Mouse (Mus musculus) midbrain, embryonic 11.5 days (tissue): ENCODE data around the gene Ctso. TPM values are rescaled to one million over a fixed set of nuclear protein-coding genes. Genes with fewer than 3 reads are reported as not detected.

Source experiments
- ATAC-seq: fragments of 200-750 bp; cut with Nextera tagmentation; 2 replicates; pipeline ENCODE4 v1.8.0; 2017; ENCODE audit warnings: moderate TSS enrichment, moderate library complexity; ENCODE audit not compliant: low FRiP score
- DNase-seq: peaks from one replicate; pipeline ENCODE4 v3.0.0; 2015; ENCODE audit warnings: low spot score; ENCODE audit errors: missing footprints
- H3K27ac ChIP-seq: fragments of 300-500 bp; sonication (generic); 2 replicates; pipeline ENCODE4 v1.5.1; 2014; ENCODE audit warnings: low read depth, low read length
- H3K27me3 ChIP-seq: fragments of 300-500 bp; sonication (generic); 2 replicates; pipeline ENCODE4 v1.6.1; 2014; ENCODE audit warnings: mild to moderate bottlenecking, low read length, moderate library complexity, mixed read lengths; ENCODE audit not compliant: control insufficient read depth, insufficient read depth
- H3K36me3 ChIP-seq: fragments of 300-500 bp; sonication (generic); 2 replicates; pipeline ENCODE4 v1.6.1; 2014; ENCODE audit warnings: mild to moderate bottlenecking, low read length, moderate library complexity, mixed read lengths; ENCODE audit not compliant: control insufficient read depth, insufficient read depth
- H3K4me1 ChIP-seq: fragments of 300-500 bp; sonication (generic); 2 replicates; pipeline ENCODE4 v1.6.1; 2014; ENCODE audit warnings: low read length; ENCODE audit not compliant: control insufficient read depth, insufficient read depth
- H3K4me2 ChIP-seq: fragments of 300-500 bp; sonication (generic); 2 replicates; pipeline ENCODE4 v1.6.1; 2014; ENCODE audit warnings: mild to moderate bottlenecking, moderate library complexity
- H3K4me3 ChIP-seq: fragments of 300-500 bp; sonication (generic); 2 replicates; pipeline ENCODE4 v1.5.1; 2014; ENCODE audit warnings: low read depth, low read length
- H3K9ac ChIP-seq: fragments of 300-500 bp; sonication (generic); 2 replicates; pipeline ENCODE4 v1.6.1; 2014; ENCODE audit warnings: low read length
- H3K9me3 ChIP-seq: fragments of 300-500 bp; sonication (generic); 2 replicates; pipeline ENCODE4 v1.6.1; 2016; ENCODE audit warnings: low read length; ENCODE audit not compliant: control insufficient read depth
- WGBS: fragments of 180-500 bp; shearing (Covaris S2); extraction: QIAGEN DNeasy Blood & Tissue Kit; methylation state at CpG from one replicate; pipeline ENCODE4 v1.1.7; 2014; 5-methylcytosine and 5-hydroxymethylcytosine counted together
- polyA plus RNA-seq: library from polyadenylated mRNA; unstranded; fragments of >200 nt; fragmentation: Nextera tagmentation; extraction: Ambion mirVana; gene quantifications from 2 replicates; pipeline ENCODE4 v1.2.1, GENCODE M21; 2014

Ctso gene
- polyA plus RNA-seq, 1 experiment from 2014 or later: 6.0 TPM

DNA sequence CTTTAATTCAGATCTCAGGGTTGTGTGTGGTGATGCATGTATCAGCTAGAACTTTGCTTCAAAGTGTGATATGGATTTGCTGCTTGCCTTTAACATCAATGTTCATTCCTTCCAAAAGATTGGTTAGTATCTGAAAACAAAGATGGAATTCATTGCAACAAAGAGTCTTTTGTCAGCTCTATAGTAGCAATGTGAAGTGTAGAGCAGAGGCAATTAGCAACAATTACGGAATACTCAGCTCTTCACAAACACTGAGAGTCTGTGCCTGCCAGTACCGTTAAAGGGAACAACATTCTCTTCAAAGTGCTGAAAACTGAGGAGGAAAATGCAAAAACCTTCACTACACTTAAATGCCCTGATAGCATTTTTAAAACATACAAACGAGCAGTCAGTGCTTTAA is 12.7 kb upstream of the Ctso start:
- Histone ChIP-seq H3K4me1 (0 out of 2 replicates have a peak, but pooled peaks cover 2% of the 10 kb centered on the region), H3K27ac (no peak overlapping the region), H3K27me3 (no peaks in the 10 kb centered on the region), H3K4me3 (no peak overlapping the region), H3K9ac (no peak overlapping the region), H3K9me3 (no peaks in the 10 kb centered on the region), H3K4me2 (no peak overlapping the region), H3K36me3 (no peaks in the 10 kb centered on the region)
- ATAC-seq: no peak
- no peak for DNase-seq
- WGBS: 82% methylated on average over 3 of the region's 3 CpGs

DNA sequence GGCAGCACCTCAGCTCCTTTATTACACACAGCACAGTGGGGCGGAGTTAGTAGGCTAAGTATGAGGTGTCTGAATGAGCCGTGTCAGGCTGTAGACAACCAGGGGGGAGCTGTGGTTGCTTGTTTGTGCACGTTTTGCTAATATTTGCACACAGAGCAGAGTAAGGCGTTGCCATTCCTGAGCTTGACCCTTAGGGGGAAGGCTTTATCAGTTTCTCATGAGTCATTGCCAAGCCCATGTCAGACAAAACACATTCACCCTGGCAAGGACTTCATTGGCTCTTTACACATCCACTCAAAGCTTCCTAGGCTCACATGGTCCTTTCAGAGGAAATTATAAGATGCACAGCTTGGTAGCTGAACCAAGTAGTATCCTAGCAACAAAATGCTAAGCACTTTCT is 9.5 kb upstream of the Ctso start:
- WGBS: 70% methylated on average over 4 of the region's 4 CpGs
- peak; percentile 31; the same call in 1 of the 2 replicates for ATAC-seq
- DNase-seq: no peak

DNA sequence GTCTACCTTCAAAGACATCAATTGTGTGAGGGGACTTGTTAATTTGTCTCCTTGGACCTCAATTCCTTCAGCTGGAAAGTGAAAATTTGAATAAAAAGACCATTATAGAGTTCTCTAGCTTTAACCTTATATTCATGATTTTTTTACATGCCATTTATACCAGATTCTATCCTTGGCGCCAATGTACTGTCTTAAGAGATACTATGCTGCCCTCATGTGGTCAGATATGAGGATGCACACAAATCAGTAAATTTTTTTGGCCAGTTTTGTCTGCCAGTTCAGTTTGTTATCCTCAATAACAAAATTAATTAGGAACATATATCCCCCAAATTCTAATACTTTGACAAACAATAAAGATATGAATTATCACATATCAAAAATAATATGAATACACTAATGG is 7.5 kb upstream of the Ctso start:
- DNase-seq: peak; percentile 94
- Histone ChIP-seq H3K4me1 (no peaks in the 10 kb centered on the region), H3K27ac (no peak overlapping the region), H3K4me3 (no peak overlapping the region), H3K27me3 (no peaks in the 10 kb centered on the region), H3K4me2 (no peak overlapping the region), H3K36me3 (no peaks in the 10 kb centered on the region), H3K9ac (no peak overlapping the region), H3K9me3 (no peaks in the 10 kb centered on the region)
- 5% methylated on average over 1 of the region's 1 CpGs for WGBS
- ATAC-seq: 0 out of 2 replicates have a peak, but pooled peaks have one; percentile 33

More for the DNA sequence above, 9.5 kb upstream of the Ctso start:
- H3K4me2 ChIP-seq: no peak overlapping the region
- H3K4me1 ChIP-seq: no peaks in the 10 kb centered on the region
- no peak overlapping the region for H3K27ac ChIP-seq
- no peak overlapping the region for H3K4me3 ChIP-seq
- H3K9ac ChIP-seq: no peak overlapping the region
- H3K27me3 ChIP-seq: no peaks in the 10 kb centered on the region
- no peaks in the 10 kb centered on the region for H3K36me3 ChIP-seq
- H3K9me3 ChIP-seq: no peaks in the 10 kb centered on the region

DNA sequence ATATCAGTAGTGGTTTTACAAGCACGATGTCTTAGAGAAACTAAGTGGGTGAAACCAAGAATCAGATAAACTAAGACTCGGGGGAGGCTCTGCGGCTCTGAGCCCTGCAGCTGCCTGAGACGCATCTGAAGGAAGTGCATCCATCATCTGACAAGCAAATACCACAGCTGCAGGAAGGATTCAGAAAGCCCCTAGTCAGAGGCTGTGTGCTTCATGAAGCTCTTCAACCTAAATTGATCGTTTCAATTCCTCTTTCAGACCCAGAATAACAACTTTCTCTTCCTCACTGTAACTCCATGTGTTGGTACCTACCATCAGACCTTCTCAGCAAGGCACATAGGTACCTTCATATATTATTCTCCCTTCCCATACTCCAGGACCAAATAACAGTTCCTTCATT is 6.5 kb upstream of the Ctso start:
- no peaks in the 10 kb centered on the region for H3K9me3 ChIP-seq
- no peaks in the 10 kb centered on the region for H3K27me3 ChIP-seq
- H3K4me3 ChIP-seq: no peak overlapping the region
- ATAC-seq (no peak), DNase-seq (no peak)
- H3K4me1 ChIP-seq: no peaks in the 10 kb centered on the region; the same call in 1 of the 2 replicates
- no peak overlapping the region for H3K27ac ChIP-seq
- no peak overlapping the region for H3K4me2 ChIP-seq
- 70% methylated on average over 5 of the region's 5 CpGs for WGBS
- H3K9ac ChIP-seq: no peak overlapping the region
- H3K36me3 ChIP-seq: no peaks in the 10 kb centered on the region

DNA sequence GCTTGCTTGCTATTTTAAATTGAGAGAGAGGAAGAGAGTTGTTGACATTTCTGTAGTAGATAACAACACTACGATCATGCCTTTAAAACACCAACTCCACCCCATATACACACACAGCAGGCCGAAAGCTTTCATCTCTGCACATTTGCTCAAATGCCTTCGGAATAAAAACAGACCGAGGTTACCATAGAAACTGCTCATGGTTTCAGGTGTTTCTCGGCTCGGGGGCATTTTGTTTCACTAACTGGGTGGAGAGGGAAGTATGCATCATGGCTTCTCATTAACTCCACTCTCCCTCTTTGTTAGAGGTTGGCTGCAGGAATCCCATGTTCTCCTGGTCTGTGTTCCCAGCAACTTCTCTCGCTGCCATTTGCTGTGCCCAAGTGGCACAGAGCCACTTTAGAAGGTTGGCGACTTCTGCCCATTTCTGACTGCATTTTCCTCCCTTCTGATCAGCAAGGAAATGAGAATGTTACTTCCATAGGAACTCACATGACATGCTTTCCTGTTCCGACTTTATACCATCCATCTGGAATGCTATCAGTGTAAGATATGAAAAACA is 5.6 kb upstream of the Ctso start:
- no peaks in the 10 kb centered on the region for H3K36me3 ChIP-seq
- H3K9ac ChIP-seq: no peak overlapping the region
- DNase-seq (no peak), ATAC-seq (no peak)
- H3K4me3 ChIP-seq: no peak overlapping the region
- H3K27me3 ChIP-seq: no peaks in the 10 kb centered on the region
- no peak overlapping the region for H3K4me2 ChIP-seq
- no peaks in the 10 kb centered on the region; the same call in 1 of the 2 replicates for H3K4me1 ChIP-seq
- no peaks in the 10 kb centered on the region for H3K9me3 ChIP-seq
- WGBS: 74% methylated on average over 9 of the region's 9 CpGs
- no peak overlapping the region for H3K27ac ChIP-seq

DNA sequence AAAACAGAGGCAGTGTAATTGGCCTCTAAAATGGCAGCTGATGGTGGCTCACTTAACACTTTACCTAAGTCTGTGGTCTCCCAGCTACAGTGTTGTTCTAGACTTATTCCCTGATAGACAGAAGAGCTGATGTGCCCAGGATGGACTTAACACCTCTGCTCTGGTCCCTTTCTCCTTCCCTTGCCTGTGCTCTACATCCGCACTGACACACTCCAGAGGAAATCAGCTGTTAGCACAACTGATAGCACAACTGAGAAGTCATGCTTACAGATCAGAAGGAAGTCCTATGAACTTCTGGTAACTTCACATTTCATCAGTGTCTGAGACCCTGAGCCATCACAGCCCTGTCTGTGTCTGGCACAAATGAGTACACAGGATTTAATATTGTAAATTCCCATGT is 3.3 kb upstream of the Ctso start:
- no peaks in the 10 kb centered on the region for H3K9me3 ChIP-seq
- H3K4me2 ChIP-seq: no peak overlapping the region
- no peaks in the 10 kb centered on the region for H3K27me3 ChIP-seq
- H3K4me3 ChIP-seq: no peak overlapping the region
- peaks cover 2% of the 10 kb centered on the region; the same call in 1 of the 2 replicates for H3K4me1 ChIP-seq
- no peaks in the 10 kb centered on the region for H3K36me3 ChIP-seq
- WGBS: 88% methylated on average over 1 of the region's 1 CpGs
- no peak for DNase-seq
- no peak for ATAC-seq
- H3K9ac ChIP-seq: no peak overlapping the region
- H3K27ac ChIP-seq: no peak overlapping the region

DNA sequence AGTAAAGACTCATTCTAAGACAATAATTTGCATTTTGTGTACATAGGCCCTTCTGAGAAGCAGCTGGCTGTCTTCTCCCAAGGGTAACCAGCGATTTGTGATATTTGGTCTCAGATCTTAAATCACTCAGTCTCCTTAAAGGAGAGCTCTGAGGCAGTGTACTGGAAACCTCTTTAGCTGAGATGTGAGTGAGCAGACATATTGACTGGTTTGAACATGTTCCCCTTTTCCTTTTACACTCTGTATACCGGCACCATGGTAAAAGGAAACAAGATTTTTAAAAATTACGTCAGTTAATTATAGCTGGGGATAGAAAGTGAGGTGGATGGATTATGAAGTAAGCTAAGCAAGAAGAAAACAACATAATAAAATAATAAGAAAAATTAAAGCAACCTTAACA is 706 bp upstream of the Ctso start:
- H3K27ac ChIP-seq: no peak overlapping the region
- WGBS: 80% methylated on average over 3 of the region's 3 CpGs
- ATAC-seq (no peak; the same call in 1 of the 2 replicates), DNase-seq (no peak)
- H3K4me1 ChIP-seq: peaks cover 2% of the 10 kb centered on the region; the same call in 1 of the 2 replicates
- H3K4me2 ChIP-seq: no peak overlapping the region
- H3K9me3 ChIP-seq: no peaks in the 10 kb centered on the region
- no peak overlapping the region for H3K4me3 ChIP-seq
- H3K27me3 ChIP-seq: no peaks in the 10 kb centered on the region
- no peaks in the 10 kb centered on the region for H3K36me3 ChIP-seq
- H3K9ac ChIP-seq: no peak overlapping the region

DNA sequence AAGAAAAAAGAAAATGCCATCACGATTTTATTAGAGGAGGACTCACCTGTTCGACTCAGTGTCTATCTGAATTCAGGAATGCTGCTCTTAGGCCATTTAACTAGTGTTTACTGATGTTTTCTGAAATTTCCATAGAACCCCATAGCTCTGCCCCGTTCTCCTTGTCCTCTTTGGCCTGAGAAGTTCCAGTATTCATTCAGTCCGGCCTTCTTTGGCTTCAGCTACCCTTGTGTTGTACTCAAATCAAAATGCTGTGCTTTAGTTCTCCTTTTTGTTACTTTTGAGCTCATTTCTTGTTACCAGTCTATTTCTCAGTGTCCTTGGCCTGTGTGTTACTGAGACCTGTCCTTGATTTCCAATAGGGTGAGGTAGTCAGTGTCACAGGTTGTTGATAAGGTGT is 947 bp downstream of the Ctso start:
- no peaks in the 10 kb centered on the region for H3K36me3 ChIP-seq
- H3K4me3 ChIP-seq: no peak overlapping the region
- H3K27ac ChIP-seq: no peak overlapping the region
- DNase-seq (no peak), ATAC-seq (no peak)
- H3K4me1 ChIP-seq: peaks cover 2% of the 10 kb centered on the region; the same call in 1 of the 2 replicates
- H3K9me3 ChIP-seq: no peaks in the 10 kb centered on the region
- no peaks in the 10 kb centered on the region for H3K27me3 ChIP-seq
- 87% methylated on average over 4 of the region's 4 CpGs for WGBS
- H3K9ac ChIP-seq: no peak overlapping the region
- no peak overlapping the region for H3K4me2 ChIP-seq

DNA sequence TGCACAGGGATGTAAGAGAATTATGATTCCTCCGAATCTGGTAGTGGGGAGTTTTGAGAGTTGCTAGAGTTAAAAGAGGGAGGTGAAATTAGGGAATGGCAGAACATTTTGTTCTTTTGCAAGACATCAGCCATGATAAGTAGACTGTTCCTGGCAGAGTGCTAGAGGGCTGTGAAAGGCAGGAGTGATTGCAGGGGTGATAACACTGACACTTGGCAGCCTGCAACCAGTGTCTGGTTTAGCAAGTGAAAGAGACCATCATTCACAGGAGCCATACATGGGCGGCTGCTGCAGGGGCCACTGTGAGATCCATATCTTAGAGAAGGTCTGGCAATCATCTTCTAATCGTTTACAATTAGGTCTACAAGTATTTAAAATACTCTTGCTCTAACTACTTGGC is 6.5 kb downstream of the Ctso start:
- ATAC-seq (no peak), DNase-seq (no peak)
- Histone ChIP-seq H3K27ac (no peak overlapping the region), H3K4me3 (no peak overlapping the region), H3K4me1 (no peaks in the 10 kb centered on the region), H3K4me2 (no peak overlapping the region), H3K9ac (no peak overlapping the region), H3K27me3 (no peaks in the 10 kb centered on the region), H3K9me3 (no peaks in the 10 kb centered on the region), H3K36me3 (no peaks in the 10 kb centered on the region)
- WGBS: 89% methylated on average over 3 of the region's 3 CpGs
